In genomic region chr9:119318891-119319290, GRCm38 (mm10) we compare ENCODE assay signal across 45 mouse cellular contexts. TPM values are rescaled to one million over a fixed set of nuclear protein-coding genes. Genes with fewer than 3 reads are reported as not detected.
"Had no signal": no experiment of that assay in that cellular context is flagged by ENCODE, and none has a peak within 500 bp of the region (broad histone marks: within the 10 kb centered on the region; RNA-seq: fewer than 3 reads in every experiment).

No protein-coding gene starts in this region.

- H3K36me3 ChIP-seq: limb, embryonic 13.5 days; limb, embryonic 15.5 days; liver, embryonic 15.5 days; lung, embryonic 15.5 days; midbrain, embryonic 12.5 days; midbrain, embryonic 15.5 days; neural tube, embryonic 12.5 days; neural tube, embryonic 13.5 days had no signal

- DNase-seq: left cerebral cortex, postnatal 4 days; liver; liver, embryonic 13.5 days; liver, postnatal 0 days; lung, adult 18-20 months; lung, adult 2 months; lung, embryonic 14.5 days; lung, postnatal 10 days; lung, postnatal 14 days; lung, postnatal 36 days; lung, postnatal 4 days; midbrain, embryonic 14.5 days had no signal

- H3K9me3 ChIP-seq: limb, embryonic 10.5 days; limb, embryonic 12.5 days; limb, embryonic 13.5 days; limb, embryonic 15.5 days; liver, embryonic 12.5 days; liver, embryonic 13.5 days; liver, embryonic 15.5 days; lung, embryonic 15.5 days; megakaryocyte, embryonic 14.5 days; midbrain, embryonic 10.5 days; midbrain, embryonic 12.5 days; midbrain, embryonic 13.5 days; midbrain, embryonic 15.5 days; neural tube, embryonic 12.5 days; neural tube, embryonic 13.5 days had no signal

- H3K27me3 ChIP-seq: limb, embryonic 12.5 days; limb, embryonic 13.5 days; limb, embryonic 15.5 days; liver, embryonic 12.5 days; liver, embryonic 13.5 days; liver, embryonic 15.5 days; lung, embryonic 15.5 days; megakaryocyte, embryonic 14.5 days; midbrain, embryonic 12.5 days; midbrain, embryonic 13.5 days; midbrain, embryonic 15.5 days; neural tube, embryonic 12.5 days; neural tube, embryonic 13.5 days had no signal

- H3K4me3 ChIP-seq: limb, embryonic 10.5 days; limb, embryonic 12.5 days; limb, embryonic 13.5 days; limb, embryonic 15.5 days; liver, embryonic 12.5 days; liver, embryonic 13.5 days; liver, embryonic 15.5 days; lung, embryonic 15.5 days; midbrain, embryonic 10.5 days; midbrain, embryonic 12.5 days; midbrain, embryonic 13.5 days; midbrain, embryonic 15.5 days; neural tube, embryonic 12.5 days; neural tube, embryonic 13.5 days had no signal

- H3K4me2 ChIP-seq: limb, embryonic 12.5 days; limb, embryonic 13.5 days; limb, embryonic 15.5 days; liver, embryonic 11.5 days; liver, embryonic 12.5 days; liver, embryonic 15.5 days; lung, embryonic 14.5 days; lung, embryonic 15.5 days; midbrain, embryonic 11.5 days; midbrain, embryonic 12.5 days; midbrain, embryonic 13.5 days; midbrain, embryonic 15.5 days; neural tube, embryonic 12.5 days; neural tube, embryonic 13.5 days had no signal

- H3K9ac ChIP-seq: limb, embryonic 12.5 days; limb, embryonic 13.5 days; limb, embryonic 15.5 days; liver, embryonic 12.5 days; liver, embryonic 13.5 days; liver, embryonic 14.5 days; liver, embryonic 15.5 days; liver, postnatal 0 days; lung, embryonic 14.5 days; lung, embryonic 15.5 days; midbrain, embryonic 12.5 days; midbrain, embryonic 13.5 days; midbrain, embryonic 15.5 days; neural tube, embryonic 12.5 days; neural tube, embryonic 13.5 days had no signal

- ATAC-seq: liver, embryonic 12.5 days; liver, postnatal 0 days; lung, postnatal 0 days; midbrain, embryonic 13.5 days; midbrain, embryonic 15.5 days; midbrain, embryonic 16.5 days had no signal

- H3K27ac ChIP-seq: limb, embryonic 10.5 days; limb, embryonic 12.5 days; limb, embryonic 13.5 days; limb, embryonic 15.5 days; liver, embryonic 12.5 days; liver, embryonic 13.5 days; liver, embryonic 14.5 days; liver, embryonic 15.5 days; lung, embryonic 15.5 days; macrophage; midbrain, embryonic 10.5 days; midbrain, embryonic 12.5 days; midbrain, embryonic 13.5 days; midbrain, embryonic 15.5 days; neural tube, embryonic 12.5 days; neural tube, embryonic 13.5 days had no signal

RNA-seq across cellular contexts. Expression of gene Xylb, which starts 38.3 kb away (rescaled TPM):
- total RNA-seq: monocyte, adult 5-6 weeks had no signal

RNA-seq across cellular contexts. Expression of gene Slc22a14, which starts 46.5 kb away (rescaled TPM):
- total RNA-seq: left cerebral cortex, postnatal 10 days; left cerebral cortex, postnatal 14 days; left cerebral cortex, postnatal 25 days; left cerebral cortex, postnatal 36 days; left cerebral cortex, postnatal 4 days; liver, adult 2 months; megakaryocyte progenitor cell, adult 5-6 weeks; megakaryocyte, adult 5-6 weeks; megakaryocyte-erythroid progenitor cell, adult 5-6 weeks; midbrain, postnatal 0 days had no signal
- polyA plus RNA-seq: limb, embryonic 10.5 days; limb, embryonic 11.5 days; limb, embryonic 12.5 days; limb, embryonic 15.5 days; liver, adult 2 months; liver, embryonic 11.5 days; liver, embryonic 12.5 days; liver, embryonic 13.5 days; liver, embryonic 14.5 days; liver, embryonic 16.5 days; liver, postnatal 0 days; lung, embryonic 14.5 days; lung, embryonic 15.5 days; lung, postnatal 0 days; macrophage; midbrain, embryonic 10.5 days; midbrain, embryonic 11.5 days; midbrain, embryonic 12.5 days; midbrain, embryonic 14.5 days; midbrain, embryonic 15.5 days; midbrain, postnatal 0 days; neural tube, embryonic 11.5 days; neural tube, embryonic 12.5 days; neural tube, embryonic 13.5 days had no signal
